Mouse (Mus musculus) spleen, embryonic (tissue): ENCODE measurements around the gene Plekha4.
"Not testable (repeated sequence)": the region's sequence is repeated elsewhere in the genome, so short reads cannot be mapped to it uniquely, and the experiment has no call there.

ENCODE experiments used
- CTCF ChIA-PET: fragments of 350-600 bp; sonication (Branson Sonifier 250); formaldehyde crosslinking; loops from one replicate; lab custom pipeline; 2022; lab: Charles Lee

Plekha4 gene

GRCm38 (mm10) chr7:45525809-45526473 lies at the start of gene Plekha4, which contains the start of gene Ppp1r15a:
TSS of gene Plekha4 (plus strand) at chr7:45526330.
TSS of gene Ppp1r15a (minus strand) at chr7:45526268.
- CTCF ChIA-PET, result interaction anchor here (0.6 kb wide), 1 partner anchor 1162 kb away, joined by 5 read pairs; no protein-coding TSS in a partner anchor

DNA sequence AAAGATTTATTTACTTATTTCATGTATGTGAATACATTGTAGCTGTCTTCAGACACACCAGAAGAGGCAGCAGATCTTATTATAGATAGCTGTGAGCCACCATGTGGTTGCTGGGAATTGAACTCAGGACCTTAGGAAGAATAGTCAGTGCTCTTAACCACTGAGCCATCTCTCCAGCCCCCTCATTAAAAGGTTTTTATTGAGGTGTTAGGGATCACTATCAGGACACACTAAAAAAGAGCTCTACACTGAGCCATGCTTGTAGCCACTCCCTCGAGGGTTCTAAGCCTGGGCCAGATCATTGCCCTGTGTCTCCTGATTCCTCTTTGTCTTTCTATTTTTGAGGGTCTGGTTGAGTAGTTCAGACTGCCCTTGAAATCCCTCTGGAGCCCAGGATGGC lies 49.7 kb upstream of the Plekha4 start:
- CTCF ChIA-PET, result interaction anchor here (1.3 kb wide), 1 partner anchor 85 kb away, joined by 4 read pairs; no protein-coding TSS in a partner anchor

- CTCF ChIA-PET, result interaction anchor here (0.6 to 1.3 kb wide), 3 partner anchors 25 to 122 kb away, joined by 3 to 9 read pairs (median 4); no protein-coding TSS in a partner anchor
These were observed 49.1 kb upstream of the Plekha4 start for GRCm38 (mm10) chr7:45477003-45477402.

- CTCF ChIA-PET, result interaction anchor here (0.9 to 1.3 kb wide), 2 partner anchors 30 to 63 kb away, joined by 3 read pairs; no protein-coding TSS in a partner anchor
These were observed 47.4 kb upstream of the Plekha4 start for GRCm38 (mm10) chr7:45478774-45479173.

- CTCF ChIA-PET, result not testable (repeated sequence)
These were observed 45.8 kb upstream of the Plekha4 start for GRCm38 (mm10) chr7:45480310-45480709.

- CTCF ChIA-PET, result interaction anchor here (0.6 kb wide), 1 partner anchor 770 kb away, joined by 3 read pairs; no protein-coding TSS in a partner anchor
These were observed 44.7 kb upstream of the Plekha4 start, which contains the start of gene Tulp2 for GRCm38 (mm10) chr7:45481374-45481927. TSS of gene Tulp2 (plus strand) at chr7:45481877.

DNA sequence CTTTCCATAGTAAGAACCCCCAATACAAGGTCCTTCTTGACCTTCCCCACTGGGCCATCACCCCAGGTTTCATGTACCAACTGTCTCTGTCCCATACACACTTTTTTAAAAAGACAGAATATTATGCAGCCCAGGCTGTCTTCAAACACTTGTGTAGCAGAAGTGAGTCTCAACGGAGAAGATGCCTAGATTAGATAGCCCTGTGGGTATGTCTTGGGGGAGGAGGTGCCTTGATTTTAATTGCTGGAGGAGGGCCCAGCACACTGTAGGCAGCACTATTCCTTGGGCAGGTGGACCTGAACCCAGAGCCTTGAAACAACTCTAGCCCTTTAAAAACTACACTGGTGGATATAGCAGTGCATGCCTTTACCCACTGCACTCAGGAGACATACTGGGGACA lies 44.0 kb upstream of the Plekha4 start:
- CTCF ChIA-PET, result no interaction called here

GRCm38 (mm10) chr7:45484985-45485384 lies 41.1 kb upstream of the Plekha4 start:
- CTCF ChIA-PET, result not testable (repeated sequence)

- CTCF ChIA-PET, result no interaction called here
These were observed 40.0 kb upstream of the Plekha4 start for GRCm38 (mm10) chr7:45486158-45486557.

DNA sequence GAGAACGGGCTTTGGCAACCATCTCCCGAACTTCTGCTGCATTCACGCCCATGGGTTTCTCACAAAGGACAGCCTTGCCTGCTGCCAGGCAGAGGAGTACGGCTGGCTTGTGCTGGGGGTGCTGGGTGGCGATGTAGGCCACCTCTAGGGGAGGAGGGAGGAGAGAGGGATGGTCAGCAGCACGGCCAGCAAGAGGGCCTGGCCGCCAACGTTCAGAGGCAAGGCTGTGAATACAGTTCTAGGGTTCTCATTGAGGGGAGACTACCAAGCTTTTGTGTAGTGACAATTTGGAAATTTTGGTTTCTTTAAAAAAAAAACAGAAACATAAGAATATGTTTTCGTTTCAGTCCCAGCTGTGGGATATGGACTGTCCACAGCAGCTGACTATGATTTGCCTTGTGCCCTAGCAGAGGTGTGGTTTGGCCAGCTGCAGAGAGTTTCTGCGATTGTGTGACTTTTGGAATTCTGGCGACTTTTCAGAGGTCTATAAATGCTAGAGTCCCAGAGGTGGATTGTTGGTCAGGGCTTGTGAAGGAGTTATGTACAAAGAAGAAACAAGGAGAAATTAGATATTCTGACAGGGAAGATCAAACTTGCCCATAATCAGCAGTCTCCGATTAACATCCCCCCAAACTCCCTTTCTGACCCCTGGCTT lies 39.2 kb upstream of the Plekha4 start, which contains the start of gene Gm45808:
Gene Gm45808 (minus strand): TSS at position 51 of the 655 bp plus-strand sequence.
- CTCF ChIA-PET, result no interaction called here

DNA sequence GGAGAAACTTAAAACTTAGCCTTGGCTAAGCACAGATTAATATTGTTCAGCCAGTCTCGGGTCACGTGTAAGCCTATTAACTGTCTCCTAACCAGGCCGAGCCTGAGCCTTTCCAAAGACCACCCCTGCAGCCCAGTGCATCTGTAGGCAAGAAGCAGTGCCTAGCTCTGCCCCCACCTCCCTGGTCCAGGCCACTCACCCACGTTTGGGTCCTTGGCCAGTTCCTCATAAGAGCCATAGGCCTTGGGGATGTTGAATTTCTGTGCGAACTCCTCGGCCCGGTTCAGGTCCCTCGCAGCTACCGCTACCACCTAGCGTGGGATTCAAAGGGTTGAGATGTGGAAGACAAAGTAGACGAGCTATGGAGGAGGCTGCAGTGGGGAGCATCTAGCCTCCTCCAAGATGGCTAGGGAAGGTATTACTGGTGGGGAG lies 38.3 kb upstream of the Plekha4 start:
- CTCF ChIA-PET, result interaction anchor here (0.6 to 0.9 kb wide), 3 partner anchors 38 to 305 kb away, joined by 3 to 7 read pairs (median 6); no protein-coding TSS in a partner anchor

- CTCF ChIA-PET, result interaction anchor here (0.6 to 0.9 kb wide), 3 partner anchors 38 to 306 kb away, joined by 3 to 7 read pairs (median 6); no protein-coding TSS in a partner anchor
These were observed 37.6 kb upstream of the Plekha4 start, which contains the start of gene Dhdh for GRCm38 (mm10) chr7:45488293-45489204. TSS of gene Dhdh (minus strand) at chr7:45488805.

DNA sequence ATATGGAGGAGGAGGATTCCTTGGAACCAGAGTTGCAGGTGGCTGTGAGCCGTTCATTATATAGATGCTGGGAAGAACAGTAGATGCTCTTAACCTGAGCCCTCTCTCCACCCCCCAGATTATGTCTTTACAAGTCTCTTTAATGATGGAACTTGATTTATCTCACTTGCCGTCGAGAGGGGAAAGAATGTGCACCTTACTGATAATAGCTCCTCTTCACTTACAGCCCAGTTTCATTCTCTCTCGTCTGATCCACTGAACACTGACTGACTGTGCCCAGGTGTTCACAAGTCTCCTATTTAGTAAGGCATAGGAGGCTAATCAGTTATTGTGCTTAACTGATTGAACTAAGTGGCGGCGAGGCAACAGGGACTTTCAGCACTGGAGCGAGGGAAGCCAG lies 36.6 kb upstream of the Plekha4 start:
- CTCF ChIA-PET, result no interaction called here

DNA sequence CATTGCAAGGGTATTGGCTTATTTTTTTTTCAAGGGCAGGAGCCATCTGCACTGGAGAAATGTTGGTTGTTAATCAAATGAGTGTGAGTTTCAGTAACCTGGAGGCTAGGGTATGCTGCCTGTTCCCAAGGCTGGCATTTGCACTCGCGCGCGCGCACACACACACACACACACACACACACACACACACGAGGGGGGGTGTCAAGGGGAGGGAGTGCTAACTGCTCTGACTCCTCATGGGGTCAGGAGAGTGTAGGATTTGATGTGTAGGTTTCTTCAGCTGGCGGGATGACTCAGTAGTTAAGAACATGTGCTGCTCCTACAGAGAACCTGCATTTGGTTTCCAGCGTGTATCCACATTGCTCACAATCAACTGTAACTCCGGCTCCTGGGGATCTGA lies 35.3 kb upstream of the Plekha4 start:
- CTCF ChIA-PET, result no interaction called here

DNA sequence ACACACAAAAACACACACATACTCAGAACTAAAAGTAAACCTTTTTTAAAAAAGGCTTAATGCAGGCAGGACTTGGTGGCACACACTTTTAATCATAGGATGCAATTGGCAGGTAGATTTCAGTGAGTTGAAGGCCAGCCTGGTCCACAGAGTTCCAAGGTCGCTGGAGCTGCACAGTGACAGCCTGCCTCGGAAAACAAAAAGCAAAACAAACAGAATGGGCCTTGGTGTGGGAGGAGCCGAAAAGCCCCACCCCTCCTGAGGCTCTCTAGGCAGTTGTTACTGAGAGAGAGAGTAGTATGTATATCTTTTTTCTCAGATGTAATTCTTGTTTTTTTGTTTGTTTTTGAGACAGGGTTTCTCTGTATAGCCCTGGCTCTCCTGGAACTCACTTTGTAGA lies 34.9 kb upstream of the Plekha4 start:
- CTCF ChIA-PET, result no interaction called here

DNA sequence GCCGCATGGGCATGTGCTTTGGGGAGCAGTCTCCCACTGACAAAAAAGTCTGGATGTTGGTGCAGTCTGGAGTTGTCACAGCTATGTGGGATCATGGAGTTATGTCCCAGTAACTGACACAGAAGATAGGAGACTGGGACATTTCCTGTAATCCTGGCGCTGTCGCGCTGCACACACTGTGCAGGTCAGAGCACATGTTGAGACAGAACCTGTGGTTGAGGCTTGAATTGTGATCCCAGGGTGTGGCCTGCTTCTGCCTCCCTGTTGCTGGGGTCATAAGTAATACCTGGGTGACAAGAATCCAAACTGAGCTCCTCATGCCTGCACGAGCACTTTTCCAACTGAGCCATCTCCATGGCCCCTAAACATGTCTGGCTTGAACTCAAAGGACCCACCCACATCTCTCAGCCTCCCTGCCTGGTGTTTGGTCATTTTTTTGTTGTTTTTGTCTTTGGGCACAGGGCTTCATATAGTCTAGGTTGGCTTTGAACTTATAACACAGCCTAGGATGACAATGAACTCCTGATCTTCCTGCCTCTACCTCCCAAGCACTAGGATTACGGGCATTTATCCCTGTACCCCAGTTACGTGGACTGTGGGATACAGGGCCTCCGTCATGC lies 33.8 kb upstream of the Plekha4 start:
- CTCF ChIA-PET, result no interaction called here

DNA sequence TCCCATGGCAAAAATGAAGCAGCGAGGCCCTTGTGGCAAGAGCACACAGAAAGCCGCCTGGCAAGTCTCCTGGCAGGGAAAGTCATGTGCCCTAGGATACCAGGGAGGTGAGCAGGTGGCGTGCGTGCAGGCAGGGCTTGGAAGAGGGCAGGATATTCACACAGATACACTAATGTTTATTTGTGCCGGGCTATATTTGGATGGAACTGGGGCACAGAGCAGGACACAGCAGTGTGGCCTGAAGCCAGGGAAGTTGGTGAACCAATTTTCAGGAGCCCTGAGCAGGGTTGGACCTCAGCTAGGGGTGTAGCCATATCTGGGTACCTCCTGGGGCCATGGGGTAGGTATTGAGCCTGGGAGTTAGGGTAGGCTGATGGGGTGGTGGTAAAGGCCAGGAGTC lies 33.2 kb upstream of the Plekha4 start:
- CTCF ChIA-PET, result no interaction called here

GRCm38 (mm10) chr7:45494548-45494947 lies 31.6 kb upstream of the Plekha4 start:
- CTCF ChIA-PET, result no interaction called here

GRCm38 (mm10) chr7:45498427-45498826 lies 27.7 kb upstream of the Plekha4 start:
- CTCF ChIA-PET, result no interaction called here

GRCm38 (mm10) chr7:45507583-45507982 lies 18.5 kb upstream of the Plekha4 start:
- CTCF ChIA-PET, result no interaction called here
